Mouse (Mus musculus) liver, embryonic 12.5 days (tissue): Measurements from ENCODE around the gene Tgtp2. TPM values are rescaled to one million over a fixed set of nuclear protein-coding genes. Genes with fewer than 3 reads are reported as not detected.
"Not testable (repeated sequence)": the region's sequence is repeated elsewhere in the genome, so short reads cannot be mapped to it uniquely, and the experiment has no call there.

Experiments
- ATAC-seq: fragments of 200-750 bp; cut with Nextera tagmentation; 2 replicates; pipeline ENCODE4 v1.8.0; 2017; ENCODE audit warnings: moderate number of reproducible peaks, mild to moderate bottlenecking, moderate library complexity
- H3K27ac ChIP-seq: fragments of 300-500 bp; sonication (generic); 2 replicates; pipeline ENCODE4 v1.5.1; 2016; ENCODE audit warnings: mild to moderate bottlenecking
- H3K27me3 ChIP-seq: fragments of 300-500 bp; sonication (generic); replicated peaks from 2 replicates; pipeline ENCODE4 v1.6.1; 2016; ENCODE audit warnings: mild to moderate bottlenecking, moderate library complexity
- H3K36me3 ChIP-seq: fragments of 300-500 bp; sonication (generic); 2 replicates; pipeline ENCODE4 v1.6.1; 2016; ENCODE audit warnings: mild to moderate bottlenecking, moderate library complexity
- H3K4me1 ChIP-seq: fragments of 300-500 bp; sonication (generic); 2 replicates; pipeline ENCODE4 v1.6.1; 2016
- H3K4me2 ChIP-seq: fragments of 300-500 bp; sonication (generic); 2 replicates; pipeline ENCODE4 v1.6.1; 2016; ENCODE audit warnings: mild to moderate bottlenecking, moderate library complexity
- H3K4me3 ChIP-seq: fragments of 300-500 bp; sonication (generic); 2 replicates; pipeline ENCODE4 v1.5.1; 2016; ENCODE audit warnings: mild to moderate bottlenecking, moderate library complexity
- H3K9ac ChIP-seq: fragments of 300-500 bp; sonication (generic); 2 replicates; pipeline ENCODE4 v1.6.1; 2016; ENCODE audit warnings: mild to moderate bottlenecking, moderate library complexity
- H3K9me3 ChIP-seq: fragments of 300-500 bp; sonication (generic); replicated peaks from 2 replicates; pipeline ENCODE4 v1.6.1; 2016; ENCODE audit warnings: mild to moderate bottlenecking, moderate library complexity
- whole genome bisulfite sequencing: fragments of 180-500 bp; shearing (Covaris S2); methylation state at CpG from one replicate; pipeline ENCODE4 v1.1.7; 2016; ENCODE audit not compliant: insufficient replicate concordance; 5-methylcytosine and 5-hydroxymethylcytosine counted together
- polyA plus RNA-seq: library from polyadenylated mRNA; unstranded; fragments of >200 nt; fragmentation: Nextera tagmentation; extraction: Ambion mirVana; gene quantifications from 2 replicates; pipeline ENCODE4 v1.2.1, GENCODE M21; 2016

Gene Tgtp2
- polyA plus RNA-seq, result 0.12 and 0.15 TPM in 2 replicates

- not testable (repeated sequence) for H3K4me2 ChIP-seq, H3K9ac ChIP-seq, ATAC-seq, H3K9me3 ChIP-seq, H3K4me3 ChIP-seq, H3K36me3 ChIP-seq, H3K4me1 ChIP-seq, H3K27ac ChIP-seq, H3K27me3 ChIP-seq
- WGBS, result 56% methylated on average over 5 of the region's 5 CpGs
These were observed at the start of gene Tgtp2 for GRCm38 (mm10) chr11:49063713-49064469. Gene Tgtp2 (minus strand): TSS chr11:49064206.

GRCm38 (mm10) chr11:49112624-49113219, 48.7 kb upstream of the Tgtp2 start:
- Histone ChIP-seq H3K4me3 (no peak overlapping the region), H3K27me3 (no peaks in the 10 kb centered on the region), H3K9ac (no peak overlapping the region), H3K4me1 (no peaks in the 10 kb centered on the region), H3K4me2 (no peak overlapping the region), H3K36me3 (no peaks in the 10 kb centered on the region), H3K27ac (no peak overlapping the region), H3K9me3 (no peaks in the 10 kb centered on the region)
- WGBS, result 70% methylated on average over 6 of the region's 6 CpGs
- no peak for ATAC-seq

GRCm38 (mm10) chr11:49111000-49111399, 47.0 kb upstream of the Tgtp2 start:
- no peak for ATAC-seq

GRCm38 (mm10) chr11:49108833-49109232, 44.8 kb upstream of the Tgtp2 start:
- peaks cover 4% of the 10 kb centered on the region; the same call in 1 of the 2 replicates for H3K4me1 ChIP-seq
- no peak overlapping the region for H3K9ac ChIP-seq
- 27% methylated on average over 1 of the region's 1 CpGs for WGBS
- no peaks in the 10 kb centered on the region for H3K36me3 ChIP-seq
- H3K27me3 ChIP-seq, result no peaks in the 10 kb centered on the region
- no peak overlapping the region for H3K4me3 ChIP-seq
- H3K9me3 ChIP-seq, result no peaks in the 10 kb centered on the region
- H3K27ac ChIP-seq, result no peak overlapping the region
- no peak for ATAC-seq
- H3K4me2 ChIP-seq, result no peak overlapping the region

More at GRCm38 (mm10) chr11:49111000-49111399, 47.0 kb upstream of the Tgtp2 start:
- Histone ChIP-seq H3K27ac (no peak overlapping the region), H3K9ac (no peak overlapping the region), H3K36me3 (no peaks in the 10 kb centered on the region), H3K9me3 (no peaks in the 10 kb centered on the region), H3K4me2 (no peak overlapping the region), H3K4me1 (no peaks in the 10 kb centered on the region), H3K27me3 (no peaks in the 10 kb centered on the region), H3K4me3 (no peak overlapping the region)
- 56% methylated on average over 1 of the region's 1 CpGs for WGBS

GRCm38 (mm10) chr11:49107650-49108537, 43.9 kb upstream of the Tgtp2 start:
- Histone ChIP-seq H3K27me3 (no peaks in the 10 kb centered on the region), H3K4me1 (peaks cover 12% of the 10 kb centered on the region), H3K36me3 (no peaks in the 10 kb centered on the region), H3K4me3 (no peak overlapping the region), H3K9ac (no peak overlapping the region), H3K27ac (no peak overlapping the region), H3K9me3 (no peaks in the 10 kb centered on the region), H3K4me2 (no peak overlapping the region)
- whole genome bisulfite sequencing, result 66% methylated on average over 10 of the region's 10 CpGs
- ATAC-seq, result no peak

GRCm38 (mm10) chr11:49105752-49106151, 41.7 kb upstream of the Tgtp2 start:
- 54% methylated on average over 1 of the region's 1 CpGs for WGBS
- no peaks in the 10 kb centered on the region for H3K27me3 ChIP-seq
- no peak overlapping the region for H3K4me2 ChIP-seq
- H3K9me3 ChIP-seq, result no peaks in the 10 kb centered on the region
- no peak for ATAC-seq
- H3K27ac ChIP-seq, result no peak overlapping the region
- H3K9ac ChIP-seq, result no peak overlapping the region
- no peak overlapping the region for H3K4me3 ChIP-seq
- H3K4me1 ChIP-seq, result peaks cover 33% of the 10 kb centered on the region
- no peaks in the 10 kb centered on the region for H3K36me3 ChIP-seq

GRCm38 (mm10) chr11:49103047-49103693, 39.2 kb upstream of the Tgtp2 start:
- 21% methylated on average over 8 of the region's 8 CpGs for WGBS

GRCm38 (mm10) chr11:49101500-49101899, 37.5 kb upstream of the Tgtp2 start:
- Histone ChIP-seq H3K36me3 (no peaks in the 10 kb centered on the region), H3K27ac (peak overlapping the region; percentile 22; the same call in 1 of the 2 replicates), H3K4me2 (no peak overlapping the region), H3K27me3 (no peaks in the 10 kb centered on the region), H3K9me3 (no peaks in the 10 kb centered on the region), H3K9ac (no peak overlapping the region), H3K4me1 (peaks cover 42% of the 10 kb centered on the region), H3K4me3 (no peak overlapping the region)
- peak; percentile 16; the same call in 1 of the 2 replicates for ATAC-seq
- 54% methylated on average over 5 of the region's 5 CpGs for WGBS

More at GRCm38 (mm10) chr11:49103047-49103693, 39.2 kb upstream of the Tgtp2 start:
- Histone ChIP-seq H3K4me2 (no peak overlapping the region), H3K9me3 (no peaks in the 10 kb centered on the region), H3K27me3 (no peaks in the 10 kb centered on the region), H3K27ac (no peak overlapping the region), H3K4me1 (peaks cover 42% of the 10 kb centered on the region), H3K36me3 (no peaks in the 10 kb centered on the region), H3K9ac (no peak overlapping the region), H3K4me3 (no peak overlapping the region)
- peak; percentile 45 for ATAC-seq

- H3K4me3 ChIP-seq, result no peak overlapping the region
- no peak overlapping the region for H3K27ac ChIP-seq
- WGBS, result 73% methylated on average over 3 of the region's 3 CpGs
- H3K9ac ChIP-seq, result no peak overlapping the region
- H3K9me3 ChIP-seq, result no peaks in the 10 kb centered on the region
- no peaks in the 10 kb centered on the region for H3K36me3 ChIP-seq
- no peak overlapping the region for H3K4me2 ChIP-seq
- no peaks in the 10 kb centered on the region for H3K27me3 ChIP-seq
- H3K4me1 ChIP-seq, result peaks cover 42% of the 10 kb centered on the region
- no peak for ATAC-seq
These were observed 36.4 kb upstream of the Tgtp2 start for GRCm38 (mm10) chr11:49100409-49100808.

GRCm38 (mm10) chr11:49095367-49095766, 31.4 kb upstream of the Tgtp2 start:
- Histone ChIP-seq H3K36me3 (no peaks in the 10 kb centered on the region), H3K4me1 (peaks cover 39% of the 10 kb centered on the region), H3K27ac (no peak overlapping the region), H3K4me2 (no peak overlapping the region), H3K4me3 (no peak overlapping the region), H3K27me3 (no peaks in the 10 kb centered on the region), H3K9ac (no peak overlapping the region; the same call in 1 of the 2 replicates), H3K9me3 (no peaks in the 10 kb centered on the region)
- WGBS, result 95% methylated on average over 4 of the region's 4 CpGs
- ATAC-seq, result no peak

GRCm38 (mm10) chr11:49093861-49094660, 30.1 kb upstream of the Tgtp2 start:
- Histone ChIP-seq H3K36me3 (no peaks in the 10 kb centered on the region), H3K9ac (no peak overlapping the region), H3K4me1 (peaks cover 46% of the 10 kb centered on the region), H3K4me3 (no peak overlapping the region), H3K27me3 (no peaks in the 10 kb centered on the region), H3K9me3 (no peaks in the 10 kb centered on the region), H3K4me2 (no peak overlapping the region), H3K27ac (no peak overlapping the region)
- ATAC-seq, result no peak
- whole genome bisulfite sequencing, result 74% methylated on average over 6 of the region's 6 CpGs
